Mouse (Mus musculus): ENCODE measurements around the gene Il5ra. TPM values are rescaled to one million over a fixed set of nuclear protein-coding genes. Genes with fewer than 3 reads are reported as not detected.
A peak's percentile ranks its signal among the peaks of the same experiment; 100 is the strongest.

The Il5ra gene
- polyA plus RNA-seq, 1 experiment from 2014 or later: not detected

- DNase-seq: no peak
- Histone ChIP-seq H3K4me3 (replicated peaks; ENCODE audit: low read depth, low read length) (no peak overlapping the region), H3K27ac (replicated peaks; ENCODE audit: low read depth, low read length) (no peak overlapping the region), H3K9ac (replicated peaks; ENCODE audit: low read length) (no peak overlapping the region), H3K9me3 (ENCODE audit: control insufficient read depth, low read length) (no peaks in the 10 kb centered on the region), H3K36me3 (ENCODE audit: control insufficient read depth, insufficient read depth, low read length) (no peaks in the 10 kb centered on the region), H3K4me1 (ENCODE audit: control insufficient read depth, insufficient read depth, low read length) (no peaks in the 10 kb centered on the region), H3K4me2 (ENCODE audit: low read length) (no peak overlapping the region), H3K27me3 (ENCODE audit: control insufficient read depth, insufficient read depth, low read length) (no peaks in the 10 kb centered on the region)
- WGBS: 86% methylated on average over 4 of the region's 4 CpGs
- ATAC-seq (ENCODE audit: low FRiP score, low TSS enrichment): no peak
Measured at GRCm38 (mm10) chr6:106725642-106726041, 23.2 kb downstream of the Il5ra start.

- Histone ChIP-seq H3K4me2 (ENCODE audit: low read length) (no peak overlapping the region), H3K36me3 (ENCODE audit: control insufficient read depth, insufficient read depth, low read length) (no peaks in the 10 kb centered on the region), H3K4me1 (ENCODE audit: control insufficient read depth, insufficient read depth, low read length) (no peaks in the 10 kb centered on the region), H3K4me3 (replicated peaks; ENCODE audit: low read depth, low read length) (no peak overlapping the region), H3K9me3 (ENCODE audit: control insufficient read depth, low read length) (no peaks in the 10 kb centered on the region), H3K9ac (replicated peaks; ENCODE audit: low read length) (no peak overlapping the region), H3K27me3 (ENCODE audit: control insufficient read depth, insufficient read depth, low read length) (no peaks in the 10 kb centered on the region), H3K27ac (replicated peaks; ENCODE audit: low read depth, low read length) (no peak overlapping the region)
- DNase-seq (no peak), ATAC-seq (ENCODE audit: low FRiP score, low TSS enrichment) (no peak)
- 71% methylated on average over 3 of the region's 3 CpGs for WGBS
Measured at GRCm38 (mm10) chr6:106705506-106706035, 43.3 kb downstream of the Il5ra start.

GRCm38 (mm10) chr6:106701931-106702330 is 46.9 kb downstream of the Il5ra start:
- no peak overlapping the region for H3K4me3 ChIP-seq (replicated peaks; ENCODE audit: low read depth, low read length)
- H3K4me1 ChIP-seq (ENCODE audit: control insufficient read depth, insufficient read depth, low read length): no peaks in the 10 kb centered on the region
- H3K4me2 ChIP-seq (ENCODE audit: low read length): no peak overlapping the region
- DNase-seq (no peak), ATAC-seq (ENCODE audit: low FRiP score, low TSS enrichment) (no peak)
- H3K9ac ChIP-seq (replicated peaks; ENCODE audit: low read length): no peak overlapping the region
- H3K27me3 ChIP-seq (ENCODE audit: control insufficient read depth, insufficient read depth, low read length): no peaks in the 10 kb centered on the region
- 72% methylated on average over 3 of the region's 3 CpGs for WGBS
- no peaks in the 10 kb centered on the region for H3K36me3 ChIP-seq (ENCODE audit: control insufficient read depth, insufficient read depth, low read length)
- H3K9me3 ChIP-seq (ENCODE audit: control insufficient read depth, low read length): no peaks in the 10 kb centered on the region
- no peak overlapping the region for H3K27ac ChIP-seq (replicated peaks; ENCODE audit: low read depth, low read length)

- Histone ChIP-seq H3K27ac (replicated peaks; ENCODE audit: low read depth, low read length) (no peak overlapping the region), H3K9ac (replicated peaks; ENCODE audit: low read length) (no peak overlapping the region), H3K36me3 (ENCODE audit: control insufficient read depth, insufficient read depth, low read length) (no peaks in the 10 kb centered on the region), H3K4me2 (ENCODE audit: low read length) (no peak overlapping the region), H3K9me3 (ENCODE audit: control insufficient read depth, low read length) (no peaks in the 10 kb centered on the region), H3K27me3 (ENCODE audit: control insufficient read depth, insufficient read depth, low read length) (no peaks in the 10 kb centered on the region), H3K4me1 (ENCODE audit: control insufficient read depth, insufficient read depth, low read length) (no peaks in the 10 kb centered on the region), H3K4me3 (replicated peaks; ENCODE audit: low read depth, low read length) (no peak overlapping the region)
- 85% methylated on average over 8 of the region's 8 CpGs for WGBS
- no peak for DNase-seq
- no peak for ATAC-seq (ENCODE audit: low FRiP score, low TSS enrichment)
Measured at GRCm38 (mm10) chr6:106675581-106675980, 73.3 kb downstream of the Il5ra start.

- DNase-seq (peak; percentile 37), ATAC-seq (ENCODE audit: low FRiP score, low TSS enrichment) (no peak)
- Histone ChIP-seq H3K4me3 (replicated peaks; ENCODE audit: low read depth, low read length) (no peak overlapping the region), H3K36me3 (ENCODE audit: control insufficient read depth, insufficient read depth, low read length) (no peaks in the 10 kb centered on the region), H3K27ac (replicated peaks; ENCODE audit: low read depth, low read length) (no peak overlapping the region), H3K27me3 (ENCODE audit: control insufficient read depth, insufficient read depth, low read length) (no peaks in the 10 kb centered on the region), H3K9ac (replicated peaks; ENCODE audit: low read length) (no peak overlapping the region), H3K4me2 (ENCODE audit: low read length) (no peak overlapping the region), H3K9me3 (ENCODE audit: control insufficient read depth, low read length) (no peaks in the 10 kb centered on the region), H3K4me1 (ENCODE audit: control insufficient read depth, insufficient read depth, low read length) (no peaks in the 10 kb centered on the region)
- WGBS: 38% methylated on average over 6 of the region's 6 CpGs
Measured at GRCm38 (mm10) chr6:106663780-106664651, 84.8 kb downstream of the Il5ra start.

Other genes starting within 250 kb of the Il5ra start
- 66.0 and 69.0 TPM in 2 replicates for gene Trnt1, start 20.1 kb upstream of the Il5ra start, polyA plus RNA-seq (2014; fragmentation: Nextera tagmentation; extraction: Ambion mirVana)
- 58.3 and 72.8 TPM in 2 replicates for gene Crbn, start 51.0 kb upstream of the Il5ra start, polyA plus RNA-seq (2014; fragmentation: Nextera tagmentation; extraction: Ambion mirVana)